Mouse (Mus musculus) olfactory bulb, adult 2 months (tissue): ENCODE measurements around the gene Mrps35.

Source experiments
- CTCF ChIP-seq: fragments of 200-500 bp; IDR thresholded peaks from 2 replicates; pipeline ENCODE4 v1.5.1; 2012; ENCODE audit warnings: low read depth, mild to moderate bottlenecking, low read length, moderate library complexity; ENCODE audit not compliant: insufficient read depth
- POLR2A ChIP-seq: fragments of 200-500 bp; IDR thresholded peaks from 2 replicates; pipeline ENCODE4 v1.6.1; 2012; ENCODE audit warnings: mild to moderate bottlenecking, low read depth, low read length, moderate library complexity; ENCODE audit not compliant: insufficient read depth

GRCm38 (mm10) chr6:147062694-147063093 lies 20.1 kb downstream of the Mrps35 start:
- no peak for TF ChIP-seq CTCF
- no peak for TF ChIP-seq POLR2A
